10 mouse cellular contexts compared by ENCODE assay signal in the genomic region with DNA sequence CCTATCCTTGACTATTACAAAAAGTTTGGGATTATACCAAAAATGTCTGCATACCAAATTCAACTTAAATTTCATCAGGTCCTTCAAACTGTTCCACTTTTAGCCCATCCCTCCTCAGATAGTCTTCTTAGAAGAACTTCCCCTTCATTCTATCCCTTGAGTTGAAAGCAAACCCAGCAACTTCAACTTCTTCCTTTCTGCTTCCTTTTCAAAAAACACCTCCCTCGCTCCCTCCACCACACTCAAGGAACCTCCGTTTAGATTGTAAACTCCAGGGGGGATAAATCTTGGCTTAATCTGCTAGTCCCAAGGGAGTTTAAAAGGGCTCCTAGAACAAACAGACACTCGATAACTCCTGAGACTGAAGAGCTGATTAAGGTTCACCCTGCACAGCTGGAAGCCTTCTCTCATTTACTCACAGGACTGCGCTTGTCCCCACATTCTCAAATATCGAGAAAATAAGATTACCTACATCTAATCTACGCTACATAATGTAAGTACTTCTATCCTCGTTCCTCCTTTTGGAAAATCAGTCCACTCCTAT. TPM values are rescaled to one million over a fixed set of nuclear protein-coding genes. Genes with fewer than 3 reads are reported as not detected.
DNase-seq lines count a peak whose midpoint lies in the region; ATAC-seq and TF ChIP-seq lines count a peak whose summit lies in the region.
"Had no signal": no experiment of that assay in that cellular context is flagged by ENCODE, and none has a peak within 500 bp of the region (broad histone marks: within the 10 kb centered on the region; RNA-seq: fewer than 3 reads in every experiment).

No protein-coding gene starts in this region.

- no peak overlapping the region for H3K4me3 ChIP-seq in forebrain, embryonic 12.5 days (replicated peaks)
- no peak overlapping the region for H3K4me3 ChIP-seq in forebrain, embryonic 10.5 days
- H3K4me3 ChIP-seq in lung, adult 2 months (replicated peaks; ENCODE audit: extremely low read depth, low read depth, low read length): peak overlapping the region; percentile 55
- no peak overlapping the region for H3K4me3 ChIP-seq in intestine, postnatal 0 days (ENCODE audit: low read depth, low read length)
- H3K4me3 ChIP-seq in stomach, embryonic 16.5 days (replicated peaks; ENCODE audit: low read length): no peak overlapping the region

- TF ChIP-seq POLR2A in lung, adult 2 months (IDR thresholded peaks at IDR 0.05; ENCODE audit: borderline replicate concordance, extremely low read depth, low read depth, low read length): no peak

- DNase-seq in forebrain, embryonic 10.5 days (ENCODE audit: extremely low spot score, low spot score): no peak
- DNase-seq in lung, adult 2 months: no peak
- DNase-seq in lung, postnatal 4 days: no peak
- DNase-seq in urinary bladder, adult 18-20 months (ENCODE audit: low spot score in 2 of 2): no peak
- DNase-seq: thymus, adult 2 months had no signal

- peaks cover 6% of the 10 kb centered on the region for H3K4me1 ChIP-seq in forebrain, embryonic 12.5 days
- peaks cover 16% of the 10 kb centered on the region for H3K4me1 ChIP-seq in forebrain, embryonic 10.5 days
- no peaks in the 10 kb centered on the region; the same call in 1 of the 2 replicates for H3K4me1 ChIP-seq in lung, adult 2 months (ENCODE audit: control insufficient read depth, insufficient read depth, low read length)
- H3K4me1 ChIP-seq in intestine, postnatal 0 days (replicated peaks; ENCODE audit: control insufficient read depth, insufficient read depth, low read length): no peaks in the 10 kb centered on the region
- peaks cover 7% of the 10 kb centered on the region; the same call in 1 of the 2 replicates for H3K4me1 ChIP-seq in stomach, embryonic 16.5 days (ENCODE audit: control insufficient read depth, insufficient read depth, low read length)

- H3K27me3 ChIP-seq in forebrain, embryonic 12.5 days: peaks cover 8% of the 10 kb centered on the region; the same call in 1 of the 2 replicates
- H3K27me3 ChIP-seq in forebrain, embryonic 10.5 days (ENCODE audit: poor library complexity, severe bottlenecking): peaks cover 34% of the 10 kb centered on the region
- no peaks in the 10 kb centered on the region for H3K27me3 ChIP-seq in intestine, postnatal 0 days (replicated peaks; ENCODE audit: control insufficient read depth, insufficient read depth, low read length)
- no peaks in the 10 kb centered on the region for H3K27me3 ChIP-seq in stomach, embryonic 16.5 days (ENCODE audit: control insufficient read depth, insufficient read depth, low read length)

- no peak for TF ChIP-seq CTCF in lung, adult 2 months (IDR thresholded peaks at IDR 0.05; ENCODE audit: insufficient read depth, low read length)
- TF ChIP-seq CTCF in intestine, postnatal 0 days (IDR thresholded peaks at IDR 0.05; ENCODE audit: low read depth): no peak

- no peak for ATAC-seq in forebrain, embryonic 12.5 days (ENCODE audit: low FRiP score)
- no peak for ATAC-seq in intestine, postnatal 0 days
- no peak for ATAC-seq in stomach, embryonic 16.5 days (ENCODE audit: insufficient read depth, low FRiP score)
- ATAC-seq in erythroblast, adult 5-6 weeks (replicated peaks; ENCODE audit: low FRiP score, poor library complexity, severe bottlenecking): no peak

- H3K36me3 ChIP-seq in forebrain, embryonic 12.5 days (replicated peaks): no peaks in the 10 kb centered on the region
- no peaks in the 10 kb centered on the region for H3K36me3 ChIP-seq in forebrain, embryonic 10.5 days (replicated peaks)
- no peaks in the 10 kb centered on the region for H3K36me3 ChIP-seq in intestine, postnatal 0 days (ENCODE audit: control insufficient read depth, insufficient read depth)
- H3K36me3 ChIP-seq in stomach, embryonic 16.5 days (ENCODE audit: control insufficient read depth, insufficient read depth, low read length): no peaks in the 10 kb centered on the region

- WGBS in forebrain, embryonic 12.5 days: 4% methylated on average over 7 of the region's 7 CpGs
- 4% methylated on average over 7 of the region's 7 CpGs for WGBS in forebrain, embryonic 10.5 days
- WGBS in lung, adult 2 months: 8% methylated on average over 7 of the region's 7 CpGs
- 18% methylated on average over 7 of the region's 7 CpGs for WGBS in intestine, postnatal 0 days
- WGBS in stomach, embryonic 16.5 days: 8% methylated on average over 7 of the region's 7 CpGs

- H3K9me3 ChIP-seq in forebrain, embryonic 12.5 days: no peaks in the 10 kb centered on the region
- H3K9me3 ChIP-seq in forebrain, embryonic 10.5 days: no peaks in the 10 kb centered on the region
- no peaks in the 10 kb centered on the region for H3K9me3 ChIP-seq in intestine, postnatal 0 days (ENCODE audit: control insufficient read depth)
- H3K9me3 ChIP-seq in stomach, embryonic 16.5 days (replicated peaks; ENCODE audit: control insufficient read depth, low read length): no peaks in the 10 kb centered on the region

- H3K27ac ChIP-seq in forebrain, embryonic 12.5 days: no peak overlapping the region
- no peak overlapping the region for H3K27ac ChIP-seq in forebrain, embryonic 10.5 days
- no peak overlapping the region for H3K27ac ChIP-seq in intestine, postnatal 0 days (ENCODE audit: low read depth, low read length)
- H3K27ac ChIP-seq in stomach, embryonic 16.5 days (ENCODE audit: low read length): no peak overlapping the region

- H3K4me2 ChIP-seq in forebrain, embryonic 12.5 days: 0 out of 2 replicates have a peak overlapping the region, but pooled peaks have one; percentile 95
- H3K4me2 ChIP-seq in intestine, postnatal 0 days (replicated peaks; ENCODE audit: low read depth): peak overlapping the region; percentile 89; the same call in 1 of the 2 replicates
- H3K4me2 ChIP-seq in stomach, embryonic 16.5 days (ENCODE audit: low read depth, low read length): peak overlapping the region; percentile 92

- no peak overlapping the region for H3K9ac ChIP-seq in forebrain, embryonic 12.5 days
- H3K9ac ChIP-seq in intestine, postnatal 0 days (ENCODE audit: low read depth, low read length): no peak overlapping the region
- no peak overlapping the region for H3K9ac ChIP-seq in stomach, embryonic 16.5 days (ENCODE audit: low read length)

RNA-seq across cellular contexts. Expression of a gene that starts 1.1 kb away (rescaled TPM):
- 0.29 and 0.36 TPM in 2 replicates for polyA plus RNA-seq in forebrain, embryonic 12.5 days (2016; fragmentation: Nextera tagmentation; extraction: Ambion mirVana)
- polyA plus RNA-seq in forebrain, embryonic 10.5 days (2016; fragmentation: Nextera tagmentation; extraction: Ambion mirVana): not detected in 2 replicates
- polyA plus RNA-seq in lung, adult 2 months (2012; rRNA removed): 7.1 and 8.7 TPM in 2 replicates
- polyA plus RNA-seq in intestine, postnatal 0 days (2015; fragmentation: Nextera tagmentation; extraction: Ambion mirVana): 0.14 and 0.26 TPM in 2 replicates
- 0.25 and 0.35 TPM in 2 replicates for polyA plus RNA-seq in stomach, embryonic 16.5 days (2015; fragmentation: Nextera tagmentation; extraction: Ambion mirVana)
- total RNA-seq in erythroblast, adult 5-6 weeks (2015; ENCODE audit: low replicate concordance): 4.6 and 9.4 TPM in 2 replicates
- total RNA-seq in erythroblast, adult 5-6 weeks (2017; ENCODE audit: low replicate concordance): 4.0 and 4.6 TPM in 2 replicates
- polyA plus RNA-seq: limb, embryonic 11.5 days had no signal
